Mouse (Mus musculus): ENCODE data around the gene Cep112.

Cep112 gene

DNA sequence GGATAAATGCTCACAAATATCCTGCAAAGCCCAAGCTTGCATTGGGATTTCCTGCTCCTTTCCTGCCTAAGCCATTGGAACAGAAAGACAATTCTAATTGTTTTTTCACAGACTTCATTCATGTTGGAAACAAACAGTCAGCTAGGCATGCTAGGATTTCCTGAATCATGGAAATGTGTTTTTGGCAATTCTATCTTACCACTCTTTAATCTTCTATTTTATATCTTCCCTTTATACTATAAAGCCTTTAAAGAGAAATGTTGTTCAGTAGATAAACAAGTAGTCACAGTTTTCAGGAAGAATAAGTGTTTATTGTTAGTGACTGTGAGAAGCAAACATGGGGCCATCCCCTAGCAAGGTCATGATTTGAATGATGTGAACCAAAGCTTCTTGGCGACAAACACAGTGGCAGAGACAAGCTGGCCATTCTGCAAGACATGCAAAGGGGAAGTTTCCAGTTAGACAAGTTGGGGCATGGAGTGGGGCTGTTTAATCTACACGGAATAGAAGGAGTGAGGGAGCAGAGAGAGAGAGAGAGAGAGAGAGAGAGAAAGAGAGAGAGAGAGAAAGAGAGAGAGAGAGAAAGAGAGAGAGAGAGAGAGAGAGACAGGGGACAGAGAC lies 169.1 kb downstream of the Cep112 start:
- no peak for DNase-seq (ENCODE audit: low spot score in 2 of 2)

DNA sequence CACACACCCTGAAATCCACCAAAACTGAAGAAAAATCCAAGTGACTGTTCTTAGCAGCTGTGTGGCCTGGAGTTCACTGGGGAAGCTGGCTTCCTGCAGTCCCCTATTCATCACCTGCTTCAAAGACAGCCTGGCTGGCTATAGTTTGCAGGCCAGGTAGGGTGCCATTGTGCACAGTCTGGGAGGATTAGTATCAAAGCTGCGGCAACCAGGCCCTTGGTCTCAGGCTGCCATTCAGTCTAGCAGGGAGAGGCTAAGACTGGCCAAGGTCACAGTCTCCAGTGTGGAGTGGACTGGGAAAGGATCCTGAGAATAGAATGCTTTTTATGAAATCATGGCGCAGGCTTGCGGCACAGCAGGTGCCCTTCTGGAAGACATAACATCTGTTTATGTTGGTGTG lies 180.3 kb downstream of the Cep112 start:
- DNase-seq (ENCODE audit: low spot score in 2 of 2) = no peak

DNA sequence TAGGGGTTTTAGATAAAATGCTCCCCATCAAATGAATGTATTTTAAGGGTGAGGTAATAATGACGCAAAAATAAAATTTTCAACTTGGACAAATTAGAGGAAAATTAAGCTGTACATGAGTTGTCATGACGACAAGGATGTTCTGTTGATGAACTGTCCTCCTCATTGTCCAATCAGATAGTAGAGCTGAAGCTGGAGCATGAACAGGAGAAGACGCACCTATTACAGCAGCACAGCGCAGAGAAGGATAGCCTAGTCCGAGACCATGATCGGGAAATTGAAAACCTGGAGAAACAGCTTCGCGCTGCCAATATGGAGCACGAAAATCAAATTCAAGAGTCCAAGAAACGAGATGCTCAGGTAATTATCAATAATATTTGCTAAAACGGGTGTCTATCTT lies 181.0 kb downstream of the Cep112 start:
- no peak for DNase-seq (ENCODE audit: low spot score in 2 of 2)

DNA sequence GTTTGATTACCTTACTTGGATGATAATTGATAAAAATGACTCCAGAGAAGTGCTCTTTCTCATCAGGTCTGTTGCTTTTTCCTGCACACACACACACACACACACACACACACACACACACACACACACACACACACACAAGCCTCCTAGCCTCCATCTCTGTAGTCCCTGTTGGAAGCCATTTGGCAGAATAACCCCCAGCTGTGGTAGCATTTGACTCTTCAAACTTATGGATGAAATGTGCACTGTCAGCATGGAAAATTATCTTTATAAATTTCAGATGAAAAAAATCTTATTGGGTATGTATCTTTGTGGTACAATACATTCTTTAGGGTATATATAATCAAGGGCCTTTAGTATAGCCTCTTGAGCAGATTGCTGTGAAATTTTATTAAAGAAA lies 181.8 kb downstream of the Cep112 start:
- DNase-seq (ENCODE audit: low spot score in 2 of 2) = no peak

DNA sequence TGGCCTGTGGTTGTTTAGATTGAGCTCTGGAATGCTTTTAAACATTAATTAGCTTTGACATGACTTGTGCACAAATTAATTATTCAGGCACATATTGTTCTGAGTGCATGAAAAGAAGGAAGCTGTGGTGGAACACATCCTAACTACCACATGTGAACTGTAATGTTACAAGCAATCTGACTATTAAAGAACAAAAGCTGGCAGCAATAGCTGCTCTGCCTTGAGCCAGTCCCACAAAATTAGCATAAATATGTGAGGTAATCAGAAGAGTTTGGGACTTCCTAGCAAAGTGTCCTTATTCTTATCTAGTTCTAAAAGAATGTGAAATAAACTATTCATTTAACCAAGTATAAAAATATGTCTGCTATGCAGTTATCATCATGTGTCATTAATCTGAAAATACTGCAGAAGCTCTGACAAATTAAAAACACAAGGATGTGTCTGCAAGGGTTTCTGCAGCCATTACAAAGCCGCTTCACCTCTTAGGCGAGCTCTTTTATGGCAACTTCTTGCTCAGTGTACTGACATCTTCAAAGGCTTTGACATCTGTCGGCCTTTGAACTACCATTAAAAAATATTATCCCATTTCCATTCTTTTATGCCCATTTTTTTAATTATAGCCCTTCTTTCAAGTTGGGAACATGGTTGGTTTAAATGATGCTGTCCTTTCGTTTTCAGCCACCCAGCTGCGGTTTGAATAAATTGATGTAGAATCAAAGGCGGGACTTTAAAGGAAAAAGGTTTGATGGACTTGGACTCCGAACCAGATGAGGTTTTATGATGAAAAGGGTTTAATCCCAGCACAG lies 195.8 kb downstream of the Cep112 start:
- DNase-seq (ENCODE audit: low spot score in 2 of 2) = no peak

DNA sequence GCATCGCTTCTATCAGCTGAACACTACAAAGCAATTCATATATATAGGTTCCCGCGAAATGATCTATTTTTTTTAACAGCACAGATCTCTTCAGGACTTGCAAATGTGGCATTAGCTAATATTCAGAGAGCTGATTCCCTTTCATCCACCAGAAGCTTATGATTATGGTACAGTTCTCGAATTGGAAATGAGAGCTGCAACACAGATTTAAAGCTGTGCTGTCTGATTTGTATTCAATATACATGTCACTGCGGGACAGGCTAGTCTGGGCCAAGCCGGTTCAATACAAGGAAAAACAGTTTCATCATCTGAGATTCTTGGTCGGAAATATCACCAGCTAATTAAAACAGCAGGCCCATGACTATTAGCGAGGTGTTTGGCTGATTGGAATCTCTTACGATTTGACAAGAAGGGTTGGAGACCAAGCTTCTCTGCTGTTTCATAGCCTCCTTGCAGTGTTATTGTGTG lies 196.5 kb downstream of the Cep112 start:
- DNase-seq (ENCODE audit: low spot score in 2 of 2) = no peak

DNA sequence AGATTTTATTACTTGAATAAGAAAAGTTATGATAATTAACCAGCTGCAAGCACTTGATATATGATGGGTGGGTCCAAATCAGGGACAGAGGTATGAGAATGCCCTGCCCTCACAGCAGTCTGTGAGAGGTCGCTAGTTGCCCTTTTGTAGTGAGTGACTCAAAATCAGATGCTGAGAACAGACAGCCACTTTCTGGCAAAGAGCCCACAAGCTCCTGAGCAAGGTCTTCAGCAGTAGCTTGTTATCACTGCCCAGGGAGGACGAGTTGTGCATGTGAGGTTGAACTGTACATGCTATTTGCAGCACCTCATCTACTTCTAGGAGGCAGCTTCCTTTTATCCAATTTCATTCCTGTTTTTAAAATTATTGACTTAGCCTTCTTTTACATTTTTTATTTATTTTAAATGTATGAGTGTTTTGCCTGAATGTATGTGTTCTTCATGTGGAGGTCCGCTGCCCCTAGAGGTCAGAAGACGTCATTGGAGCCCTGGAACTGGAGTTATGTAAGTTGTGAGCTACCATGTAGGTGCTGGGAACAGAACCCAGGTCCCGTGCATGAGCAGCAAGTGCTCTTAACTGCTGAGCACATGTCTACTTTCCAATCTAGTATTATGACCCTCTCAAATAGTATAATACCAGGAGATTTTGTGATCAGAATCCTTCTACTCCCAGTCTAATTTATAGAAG lies 200.7 kb downstream of the Cep112 start:
- no peak for DNase-seq (ENCODE audit: low spot score in 2 of 2)

DNA sequence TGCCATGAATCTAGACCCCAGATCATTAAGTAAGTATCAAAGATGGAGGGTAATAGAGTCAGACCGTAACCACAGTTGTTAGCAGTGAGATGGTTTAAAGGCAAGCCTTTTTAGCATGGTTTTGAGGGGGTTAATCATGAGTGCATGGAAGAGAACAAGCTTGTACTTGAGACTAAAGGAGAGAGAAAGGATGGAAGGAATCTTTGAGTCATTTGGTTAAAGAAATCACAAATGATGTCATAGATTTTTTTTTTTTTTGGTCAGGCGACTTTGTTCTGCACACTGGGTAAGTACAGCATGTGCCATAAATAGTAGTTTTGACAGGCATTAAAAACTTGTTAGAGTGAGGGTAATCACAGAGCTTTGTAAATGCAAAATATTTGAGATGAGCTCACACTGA lies 212.8 kb downstream of the Cep112 start:
- no peak for DNase-seq (ENCODE audit: low spot score in 2 of 2)

DNA sequence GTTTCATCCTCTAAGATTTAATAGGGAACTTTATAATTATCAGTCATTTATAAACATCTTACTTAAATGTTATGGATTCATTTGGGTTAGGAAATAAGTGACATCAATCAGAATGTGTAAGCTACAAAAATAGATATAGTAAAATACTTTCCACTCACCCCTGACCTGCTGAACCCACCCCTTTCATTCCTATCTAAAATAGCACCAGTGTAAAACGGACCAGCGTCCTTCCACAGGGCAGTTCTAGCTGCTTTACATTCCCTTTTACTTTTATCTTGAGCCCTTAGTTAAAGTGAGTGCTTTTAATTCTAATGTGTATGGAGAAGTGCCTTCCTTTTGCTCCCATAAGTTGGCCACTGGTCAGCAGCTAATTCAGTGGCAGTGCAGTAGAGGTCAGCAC lies 230.6 kb downstream of the Cep112 start:
- no peak for DNase-seq (ENCODE audit: low spot score in 2 of 2)

DNA sequence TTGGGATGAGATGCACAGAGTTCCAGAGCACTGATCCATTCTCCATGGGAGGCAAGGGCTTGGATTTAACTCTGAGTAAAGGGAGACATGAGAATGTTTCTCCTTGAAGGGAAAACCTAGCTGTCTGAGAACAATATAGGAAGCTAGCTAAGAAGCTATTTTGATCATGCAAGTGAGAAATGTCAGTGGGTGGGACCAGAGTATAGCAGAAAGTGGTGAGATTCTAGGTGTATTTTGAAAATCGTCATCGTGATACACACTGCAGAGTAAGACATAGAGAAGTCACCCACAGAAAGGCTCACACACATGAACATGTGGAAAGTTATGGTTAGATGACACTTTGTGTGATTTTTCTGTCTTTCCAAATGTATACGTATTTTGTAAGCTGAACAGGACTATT lies 257.0 kb downstream of the Cep112 start:
- no peak for DNase-seq (ENCODE audit: low spot score in 2 of 2)

DNA sequence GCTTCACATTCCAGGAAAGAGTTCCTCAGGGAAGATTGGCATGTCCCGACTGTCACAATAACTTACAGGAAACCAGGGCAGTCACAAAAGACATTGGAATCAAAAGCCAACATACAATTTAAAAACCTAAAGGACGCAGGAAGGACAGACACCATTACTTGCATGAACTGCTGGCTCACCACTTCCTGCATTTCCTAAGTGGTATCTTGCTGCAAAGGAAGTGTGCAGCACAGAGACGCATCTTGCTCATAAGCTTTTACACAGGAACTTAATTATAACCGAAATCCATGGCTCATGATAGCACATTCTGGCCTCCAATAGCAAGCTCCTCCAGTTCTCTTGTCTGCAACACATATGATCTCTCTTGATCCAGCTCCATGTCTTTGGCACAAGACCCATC lies 271.6 kb downstream of the Cep112 start:
- DNase-seq (ENCODE audit: low spot score in 2 of 2) = no peak

DNA sequence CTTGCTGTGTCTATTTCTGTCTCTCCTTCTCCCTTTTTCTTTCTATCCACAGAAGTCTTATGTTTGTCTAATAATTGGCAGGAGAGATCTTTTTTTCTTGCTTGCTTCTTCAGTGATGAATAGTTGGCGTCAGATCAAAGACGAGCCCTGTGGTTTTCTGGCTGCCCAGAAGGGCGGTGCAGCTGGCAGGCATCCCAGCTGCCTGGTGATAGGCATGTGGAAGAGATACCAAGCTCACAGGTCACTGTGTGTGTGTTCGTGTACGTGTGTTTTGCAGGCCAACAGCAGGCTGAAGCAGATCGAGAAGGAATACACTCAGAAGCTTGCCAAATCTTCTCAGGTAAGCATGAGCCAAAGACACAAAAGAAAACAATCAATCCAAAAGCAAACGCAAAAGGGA lies 327.3 kb downstream of the Cep112 start:
- DNase-seq (ENCODE audit: low spot score in 2 of 2) = no peak

DNA sequence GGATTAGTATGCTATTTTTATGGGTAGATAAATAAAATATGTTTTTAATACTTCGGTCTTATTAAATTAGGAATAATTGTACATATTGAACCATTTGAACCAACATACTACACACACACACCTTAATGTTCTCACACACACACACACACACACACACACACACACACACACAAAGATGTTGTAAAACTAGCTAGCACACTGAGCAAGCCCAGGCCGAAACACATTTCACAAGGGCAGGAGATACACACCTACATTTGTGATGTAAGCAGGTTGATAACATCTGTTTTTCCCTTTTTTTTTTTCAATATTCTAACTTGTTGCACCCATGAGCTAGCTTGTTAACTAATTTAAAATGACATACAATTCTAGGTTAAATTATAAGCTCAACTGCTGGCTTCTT lies 327.8 kb downstream of the Cep112 start:
- no peak for DNase-seq (ENCODE audit: low spot score in 2 of 2)

DNA sequence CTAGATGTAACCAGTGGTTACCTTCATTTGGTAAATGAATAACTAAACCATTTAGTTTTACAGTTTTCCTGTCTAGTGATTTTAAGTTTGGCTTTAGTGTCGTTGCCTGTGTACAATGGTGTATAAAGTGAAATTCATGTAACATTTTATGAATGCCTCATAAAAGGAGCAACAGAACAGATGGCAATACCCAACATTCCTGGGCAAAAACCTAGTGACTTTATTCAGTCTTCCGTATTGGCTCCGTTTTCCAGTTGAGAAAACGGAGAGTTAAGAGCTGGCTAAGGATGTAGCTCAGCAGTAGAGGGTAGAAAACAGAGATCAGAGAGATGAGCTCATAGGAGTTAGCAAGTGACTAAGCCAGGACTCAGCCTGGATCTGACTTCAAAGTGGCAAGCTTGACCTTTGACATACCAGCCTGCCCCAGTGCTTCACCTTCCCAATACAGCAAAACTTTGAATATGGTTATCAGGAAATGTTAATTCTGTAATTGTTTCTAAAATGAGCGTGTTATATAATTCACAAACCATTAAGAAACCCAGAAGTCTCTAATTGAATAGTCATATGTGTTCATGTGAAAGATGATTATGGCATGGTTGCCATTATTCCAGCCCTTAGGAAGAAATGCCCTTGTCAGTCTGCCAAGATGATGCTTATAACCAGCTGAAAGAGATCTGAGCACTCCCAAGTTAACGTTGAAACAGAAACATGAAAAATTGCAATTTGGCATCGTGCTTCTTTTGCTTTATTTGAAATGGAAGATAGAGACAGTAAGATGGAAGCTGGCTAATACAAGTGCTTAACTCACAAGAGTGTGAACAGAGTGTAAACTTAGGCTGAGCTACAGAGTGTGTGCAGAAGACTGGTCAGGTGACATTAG lies 328.6 kb downstream of the Cep112 start:
- no peak for DNase-seq (ENCODE audit: low spot score in 2 of 2)

DNA sequence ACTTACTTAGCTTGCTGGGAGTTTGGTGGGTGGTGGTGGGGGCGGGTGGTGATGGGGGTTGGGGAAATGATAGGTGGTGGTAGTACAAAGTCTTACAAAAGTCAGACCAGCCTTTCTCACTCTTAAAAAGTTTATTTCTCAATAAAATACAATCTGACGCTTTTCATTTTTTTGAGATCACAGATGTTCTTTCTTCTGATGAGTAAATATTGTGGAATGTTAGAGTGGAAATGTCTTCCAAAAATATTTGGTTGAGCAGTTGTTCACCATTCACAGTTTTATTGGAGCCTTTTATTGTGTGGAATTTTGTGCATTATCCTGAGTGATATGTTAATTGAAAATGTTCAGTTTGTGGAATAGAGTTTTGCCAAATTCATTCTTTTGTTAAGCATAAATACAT lies 332.2 kb downstream of the Cep112 start:
- no peak for DNase-seq (ENCODE audit: low spot score in 2 of 2)

DNA sequence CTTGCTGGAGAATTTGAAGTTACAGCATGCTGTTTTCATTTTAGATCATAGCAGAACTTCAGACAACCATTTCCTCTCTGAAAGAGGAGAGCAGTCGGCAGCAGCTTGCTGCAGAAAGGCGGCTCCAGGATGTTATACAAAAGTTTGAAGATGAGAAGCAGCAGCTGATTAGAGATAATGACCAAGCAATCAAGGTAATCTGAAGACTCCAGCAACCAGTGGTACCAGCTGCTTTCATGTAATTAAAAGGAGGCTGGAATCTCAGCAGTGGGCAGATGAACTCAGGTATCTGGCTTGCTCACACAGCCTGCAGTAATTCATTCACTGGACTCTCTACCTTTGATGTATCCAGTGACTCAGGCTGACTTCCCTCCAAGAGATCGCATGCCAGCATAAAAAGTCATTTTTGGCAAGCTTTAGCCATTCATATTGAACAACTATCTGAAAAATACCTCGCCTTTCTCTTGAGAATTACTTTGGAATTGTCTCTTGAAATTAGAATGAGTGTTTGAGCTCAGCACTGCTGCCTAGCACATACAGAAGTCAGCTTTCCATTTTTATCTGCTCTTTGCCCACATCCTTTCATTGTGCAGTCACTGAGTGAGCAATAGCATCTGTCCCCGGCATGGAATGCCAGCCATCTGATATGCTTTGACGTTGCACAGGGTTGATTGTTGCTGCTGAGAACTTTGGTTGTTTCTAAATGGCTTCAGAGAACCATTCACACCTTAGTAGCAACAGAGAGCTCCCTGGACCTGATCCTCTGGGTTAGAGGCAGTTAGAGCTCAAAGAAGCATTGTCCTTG lies 332.8 kb downstream of the Cep112 start:
- no peak for DNase-seq (ENCODE audit: low spot score in 2 of 2)

DNA sequence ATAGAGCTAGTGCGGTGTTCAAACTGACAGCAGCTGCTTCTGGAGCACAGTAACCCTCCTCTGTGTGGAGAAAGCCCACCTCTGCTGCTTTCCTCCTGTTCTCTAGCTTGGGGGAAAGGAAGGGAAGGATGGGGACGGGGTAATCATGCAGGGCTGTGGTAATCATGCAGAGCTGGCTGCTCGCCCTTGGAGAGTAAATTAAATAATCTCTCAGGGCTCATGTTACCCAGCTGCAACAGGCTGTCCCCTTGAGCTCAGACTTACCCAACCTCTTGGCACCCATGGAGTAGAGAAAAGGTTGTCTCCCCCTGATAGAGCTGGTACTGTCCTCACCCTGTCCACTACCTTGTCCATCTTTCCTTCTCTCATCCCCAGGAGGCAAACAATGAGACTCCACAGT lies 345.1 kb downstream of the Cep112 start:
- DNase-seq (ENCODE audit: low spot score in 2 of 2) = no peak

DNA sequence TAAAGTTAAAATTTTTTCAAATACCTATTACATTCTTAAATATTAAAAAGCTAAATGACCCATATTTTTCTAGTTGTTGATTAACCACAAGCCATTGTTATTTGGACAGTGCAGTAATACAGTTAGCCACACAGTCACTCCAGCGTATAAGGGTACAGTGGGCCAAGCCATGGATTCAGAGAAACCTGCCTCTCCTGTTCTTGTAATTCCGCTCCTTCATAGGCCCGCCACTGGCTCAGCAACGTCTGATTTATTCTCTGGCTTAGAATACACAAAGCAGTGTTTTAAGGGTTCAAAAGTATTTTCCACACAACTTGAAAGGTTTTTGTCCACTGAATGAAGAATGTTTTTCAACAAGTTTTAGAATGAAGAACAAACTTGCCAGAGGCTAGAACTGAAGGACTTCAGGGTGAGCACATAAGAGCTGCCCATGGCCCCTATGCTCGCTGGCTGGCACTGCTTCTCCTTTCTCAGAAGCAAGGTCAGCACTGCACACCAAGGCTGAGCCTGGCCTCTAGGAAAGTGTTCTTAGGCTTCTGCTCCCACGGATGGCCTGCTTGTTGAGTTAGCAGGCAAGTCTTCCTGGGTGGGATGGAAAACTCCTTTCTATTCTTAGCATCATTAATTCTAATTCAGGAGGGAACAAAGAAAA lies 349.2 kb downstream of the Cep112 start:
- DNase-seq (ENCODE audit: low spot score in 2 of 2) = no peak

DNA sequence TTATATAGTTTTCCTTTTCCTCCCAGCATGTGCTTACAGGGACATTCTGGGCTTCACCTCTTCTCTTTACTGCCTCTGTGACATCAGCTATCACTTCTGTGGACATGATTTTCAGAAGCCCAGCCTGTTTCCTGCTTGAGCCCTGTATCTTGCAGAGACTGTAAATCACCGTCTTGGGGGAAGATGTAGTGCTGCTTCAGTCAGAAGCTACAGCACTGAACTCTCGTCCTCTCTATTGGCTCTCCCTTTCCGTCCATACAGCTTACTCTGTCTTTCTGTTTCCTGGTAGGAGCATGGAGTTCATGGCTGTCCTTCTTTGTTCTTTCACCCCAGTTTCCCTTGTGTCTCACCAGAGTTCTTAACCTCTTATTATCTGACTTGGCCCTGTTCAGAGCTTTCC lies 352.2 kb downstream of the Cep112 start:
- DNase-seq (ENCODE audit: low spot score in 2 of 2) = no peak

All from natural killer cell, adult 2 months (primary cell).